Mouse (Mus musculus) B cell, adult 2 months (primary cell): Measurements from ENCODE around the gene Dmbx1.

Experiments used
- DNase-seq, 2 experiments: peaks; one replicate each; pipeline ENCODE4 v3.0.0; 2022

The Dmbx1 gene

GRCm38 (mm10) chr4:115884022-115884421 is 55.7 kb downstream of the Dmbx1 start, which contains the start of gene Kncn:
Gene Kncn, plus strand, starts transcription at chr4:115884400.
- no peak for DNase-seq

GRCm38 (mm10) chr4:115882195-115882594 is 57.5 kb downstream of the Dmbx1 start:
- DNase-seq, result no peak

GRCm38 (mm10) chr4:115881183-115881582 is 58.5 kb downstream of the Dmbx1 start:
- no peak for DNase-seq

GRCm38 (mm10) chr4:115878828-115879227 is 60.9 kb downstream of the Dmbx1 start:
- DNase-seq, result no peak

GRCm38 (mm10) chr4:115878216-115878678 is 61.5 kb downstream of the Dmbx1 start:
- no peak for DNase-seq

GRCm38 (mm10) chr4:115873231-115873630 is 66.5 kb downstream of the Dmbx1 start:
- DNase-seq, result no peak

GRCm38 (mm10) chr4:115869512-115870210 is 70.1 kb downstream of the Dmbx1 start:
- no peak for DNase-seq
